Mouse (Mus musculus) lung, postnatal 25 days (tissue): ENCODE results near the gene Cyp3a41a.
"Not testable (repeated sequence)": the region's sequence is repeated elsewhere in the genome, so short reads cannot be mapped to it uniquely, and the experiment has no call there.

Source experiments
- DNase-seq: peaks from one replicate; pipeline ENCODE4 v3.0.0; 2022; ENCODE audit warnings: low spot score

Gene Cyp3a41a

DNA sequence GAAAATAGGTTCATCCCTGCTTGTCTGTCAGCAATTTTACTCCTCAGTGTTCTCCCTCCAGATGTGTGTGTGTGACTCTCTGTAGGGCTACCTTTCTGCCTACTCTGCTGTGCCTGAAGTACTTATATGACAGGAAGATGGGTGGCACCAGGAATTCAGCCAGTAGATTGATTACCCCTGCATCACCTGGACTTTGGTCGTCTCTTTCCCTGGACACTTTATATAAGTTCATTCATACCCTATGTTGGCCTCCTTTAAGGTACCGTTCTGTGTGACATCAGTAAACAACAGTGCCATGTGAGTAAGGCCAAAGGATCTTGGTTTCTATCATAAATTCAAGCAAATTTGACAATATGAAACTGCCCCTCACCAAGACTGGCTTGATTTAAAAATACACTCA, at the start of gene Cyp3a41a:
Gene Cyp3a41a (minus strand): TSS at position 101 of the 400 bp plus-strand sequence.
- DNase-seq, result not testable (repeated sequence)

DNA sequence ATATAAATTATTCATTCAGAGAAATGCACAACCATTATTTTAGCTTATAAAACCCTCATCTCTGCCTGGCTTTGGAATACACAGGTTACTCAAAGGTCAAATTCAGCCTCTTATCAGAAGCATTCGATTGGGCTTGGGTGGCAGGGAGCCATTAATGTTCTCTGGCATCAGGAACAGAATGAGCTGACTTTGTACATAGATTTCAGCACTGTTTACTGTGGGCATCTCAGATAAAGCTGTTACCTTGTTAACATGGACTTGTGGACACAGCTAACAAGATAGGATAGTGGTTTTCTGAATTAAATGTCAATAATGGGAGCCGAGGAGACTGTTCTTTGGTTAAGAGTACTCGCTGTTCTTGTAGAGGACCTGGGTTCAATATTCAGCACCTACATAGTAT, 17.6 kb upstream of the Cyp3a41a start:
- not testable (repeated sequence) for DNase-seq

GRCm38 (mm10) chr5:145714296-145714695, 5.6 kb downstream of the Cyp3a41a start:
- DNase-seq, result not testable (repeated sequence)

DNA sequence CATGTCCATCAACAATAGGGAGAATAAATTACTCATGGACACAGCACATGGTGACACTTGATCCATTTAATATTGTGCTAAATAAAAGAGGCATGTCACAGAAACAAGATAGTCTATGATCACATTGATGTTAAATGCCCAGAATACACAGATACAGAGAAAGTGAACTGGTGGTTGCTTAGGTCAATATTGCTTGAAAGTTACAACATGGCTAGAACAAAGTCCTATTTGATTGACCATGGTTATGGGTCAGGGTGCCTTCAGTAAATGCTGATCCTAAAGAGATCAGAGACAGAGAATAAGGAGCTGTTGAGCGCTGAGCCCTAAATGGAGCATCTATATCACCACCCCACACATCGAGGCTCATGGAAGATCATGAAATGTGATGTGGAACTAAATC, 12.6 kb downstream of the Cyp3a41a start:
- DNase-seq, result not testable (repeated sequence)

DNA sequence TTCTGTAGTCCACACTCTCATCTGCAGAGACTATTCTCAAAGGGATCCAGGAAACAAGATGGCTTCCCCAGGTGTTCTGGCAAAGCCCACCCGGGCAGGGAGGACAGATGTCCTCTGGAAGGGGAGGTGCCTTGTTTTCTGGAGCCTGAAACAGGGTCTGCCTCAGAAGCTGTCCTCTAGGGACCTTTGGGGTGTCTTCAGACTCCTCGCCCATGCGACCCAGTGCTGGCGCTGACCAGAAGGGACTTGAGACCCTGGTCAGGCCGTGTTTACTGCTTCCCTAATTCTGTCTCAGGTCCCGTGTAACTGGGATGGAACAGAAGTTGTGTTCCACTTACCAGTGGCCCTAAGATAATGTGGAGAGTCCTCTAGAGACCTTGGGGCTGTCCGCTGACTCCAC, 57.9 kb downstream of the Cyp3a41a start:
- no peak for DNase-seq

DNA sequence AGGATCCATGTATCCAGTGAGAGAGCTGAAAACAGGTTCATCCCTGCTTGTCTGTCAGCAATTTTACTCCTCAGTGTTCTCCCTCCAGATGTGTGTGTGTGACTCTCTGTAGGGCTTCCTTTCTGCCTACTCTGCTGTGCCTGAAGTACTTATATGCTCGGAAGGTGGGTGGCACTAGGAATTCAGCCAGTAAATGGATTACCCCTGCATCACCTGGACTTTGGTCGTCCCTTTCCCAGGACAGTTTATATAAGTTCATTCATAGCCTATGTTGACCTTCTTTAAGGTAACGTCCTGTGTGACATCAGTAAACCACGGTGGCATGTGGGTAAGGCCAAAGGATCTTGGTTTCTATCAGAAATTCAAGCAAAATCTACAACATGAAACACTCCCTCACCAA, 72.2 kb downstream of the Cyp3a41a start:
- no peak for DNase-seq
